Mouse (Mus musculus) MEL (cell line): ENCODE results near the gene Acoxl. TPM values are rescaled to one million over a fixed set of nuclear protein-coding genes. Genes with fewer than 3 reads are reported as not detected.
A peak's percentile ranks its signal among the peaks of the same experiment; 100 is the strongest.
"Not testable (repeated sequence)": the region's sequence is repeated elsewhere in the genome, so short reads cannot be mapped to it uniquely, and the experiment has no call there.

Experiments used
- DNase-seq: peaks from one replicate; pipeline ENCODE4 v3.0.0; 2011; ENCODE audit warnings: low read depth, low spot score
- H3K27ac ChIP-seq: 2 replicates; pipeline ENCODE4 v1.5.1; 2012; ENCODE audit warnings: low read depth, mild to moderate bottlenecking, control low read depth, low read length, moderate library complexity; ENCODE audit not compliant: control insufficient read depth
- H3K27me3 ChIP-seq, 2 experiments: fragments of 150-350 bp in 1 of 2; sonication (generic) in 1 of 2; 2 replicates each; pipeline ENCODE4 v1.6.1; 2012; ENCODE audit warnings: low read length in 2 of 2, mild to moderate bottlenecking in 2 of 2, improper control_type of control experiment in 1 of 2, moderate library complexity in 1 of 2; ENCODE audit not compliant: insufficient read depth in 2 of 2, control insufficient read depth in 1 of 2
- H3K36me3 ChIP-seq, 2 experiments: 2 replicates each; pipeline ENCODE4 v1.6.1; 2012 to 2014; ENCODE audit warnings: low read length in 2 of 2, improper control_type of control experiment in 1 of 2, inconsistent platforms in 1 of 2, mild to moderate bottlenecking in 1 of 2; ENCODE audit not compliant: insufficient read depth in 2 of 2, control insufficient read depth in 1 of 2
- H3K4me1 ChIP-seq, 2 experiments: fragments of 150-350 bp in 1 of 2; sonication (generic) in 1 of 2; 2 replicates each; pipeline ENCODE4 v1.6.1; 2012; ENCODE audit warnings: low read length in 2 of 2, improper control_type of control experiment in 1 of 2, mild to moderate bottlenecking in 1 of 2; ENCODE audit not compliant: insufficient read depth in 2 of 2, control insufficient read depth in 1 of 2
- H3K4me3 ChIP-seq, 2 experiments: fragments of 150-350 bp in 1 of 2; sonication (generic) in 1 of 2; 2 replicates each; pipeline ENCODE4 v1.5.1; 2012; ENCODE audit warnings: low read depth in 2 of 2, low read length in 2 of 2, mild to moderate bottlenecking in 2 of 2, moderate library complexity in 2 of 2, control low read depth in 1 of 2, improper control_type of control experiment in 1 of 2; ENCODE audit not compliant: control insufficient read depth in 1 of 2, insufficient read depth in 1 of 2
- H3K79me2 ChIP-seq: 2 replicates; pipeline ENCODE4 v1.6.1; 2012; ENCODE audit warnings: mild to moderate bottlenecking, low read length, moderate library complexity; ENCODE audit not compliant: control insufficient read depth, poor library complexity, insufficient read depth
- H3K9ac ChIP-seq: 2 replicates; pipeline ENCODE4 v1.6.1; 2012; ENCODE audit warnings: low read depth, mild to moderate bottlenecking, control low read depth, low read length, moderate library complexity; ENCODE audit not compliant: control insufficient read depth, poor library complexity, severe bottlenecking
- H3K9me3 ChIP-seq: fragments of 150-350 bp; sonication (generic); replicated peaks from 2 replicates; pipeline ENCODE4 v1.6.1; 2012; ENCODE audit warnings: mild to moderate bottlenecking, low read length, improper control_type of control experiment, moderate library complexity; ENCODE audit not compliant: insufficient read depth
- BHLHE40 ChIP-seq: IDR thresholded peaks from 2 replicates; pipeline ENCODE4 v1.6.1; 2012; ENCODE audit warnings: low read depth, mild to moderate bottlenecking, inconsistent platforms, low read length, improper control_type of control experiment, borderline replicate concordance
- E2F4 ChIP-seq: IDR thresholded peaks from 2 replicates; pipeline ENCODE4 v1.6.1; 2011; ENCODE audit warnings: low read depth, low read length, improper control_type of control experiment, borderline replicate concordance
- EP300 ChIP-seq, 2 experiments: IDR thresholded peaks; 2 replicates each; pipeline ENCODE4 v1.6.1; 2011; ENCODE audit warnings: improper control_type of control experiment in 2 of 2, low read length in 2 of 2, low read depth in 1 of 2, mild to moderate bottlenecking in 1 of 2
- ETS1 ChIP-seq: IDR thresholded peaks from 2 replicates; pipeline ENCODE4 v1.6.1; 2012; ENCODE audit warnings: low read depth, mild to moderate bottlenecking, inconsistent platforms, low read length, improper control_type of control experiment, moderate library complexity
- MAFK ChIP-seq: IDR thresholded peaks from 2 replicates; pipeline ENCODE4 v1.6.1; 2011; ENCODE audit warnings: low read depth, mild to moderate bottlenecking, low read length, improper control_type of control experiment, borderline replicate concordance
- MAX ChIP-seq: IDR thresholded peaks from 2 replicates; pipeline ENCODE4 v1.6.1; 2011; ENCODE audit warnings: low read length, improper control_type of control experiment
- MXI1 ChIP-seq: IDR thresholded peaks from 2 replicates; pipeline ENCODE4 v1.6.1; 2011; ENCODE audit warnings: mild to moderate bottlenecking, low read depth, low read length, improper control_type of control experiment
- MYB ChIP-seq: IDR thresholded peaks from 2 replicates; pipeline ENCODE4 v1.6.1; 2011; ENCODE audit warnings: mild to moderate bottlenecking, low read depth, low read length, improper control_type of control experiment
- NELFE ChIP-seq: IDR thresholded peaks from 2 replicates; pipeline ENCODE4 v1.6.1; 2011; ENCODE audit warnings: low read depth, low read length, improper control_type of control experiment
- NRF1 ChIP-seq: IDR thresholded peaks from 2 replicates; pipeline ENCODE4 v1.6.1; 2014; ENCODE audit warnings: low read depth, mild to moderate bottlenecking, inconsistent platforms, low read length, improper control_type of control experiment, moderate library complexity; ENCODE audit not compliant: poor library complexity, insufficient read depth, severe bottlenecking
- POLR2A ChIP-seq, 2 experiments: IDR thresholded peaks; 2 replicates each; pipeline ENCODE4 v1.6.1; 2011 to 2012; ENCODE audit warnings: low read length in 2 of 2, mild to moderate bottlenecking in 2 of 2, control low read depth in 1 of 2, improper control_type of control experiment in 1 of 2, low read depth in 1 of 2, moderate library complexity in 1 of 2; ENCODE audit not compliant: control insufficient read depth in 1 of 2, insufficient read depth in 1 of 2, poor library complexity in 1 of 2
- RAD21 ChIP-seq: IDR thresholded peaks from 2 replicates; pipeline ENCODE4 v1.6.1; 2011; ENCODE audit warnings: mild to moderate bottlenecking, low read depth, low read length, improper control_type of control experiment
- RCOR1 ChIP-seq: IDR thresholded peaks from 2 replicates; pipeline ENCODE4 v1.6.1; 2012; ENCODE audit warnings: low read depth, mild to moderate bottlenecking, inconsistent platforms, low read length, improper control_type of control experiment
- SIN3A ChIP-seq: IDR thresholded peaks from 2 replicates; pipeline ENCODE4 v1.6.1; 2012; ENCODE audit warnings: low read length, improper control_type of control experiment, inconsistent platforms
- SMC3 ChIP-seq: IDR thresholded peaks from 2 replicates; pipeline ENCODE4 v1.6.1; 2011; ENCODE audit warnings: low read depth, low read length, improper control_type of control experiment
- TAL1 ChIP-seq: IDR thresholded peaks from 2 replicates; pipeline ENCODE4 v1.6.1; 2012; ENCODE audit warnings: mild to moderate bottlenecking, inconsistent platforms, low read length, moderate library complexity, mixed read lengths
- TBP ChIP-seq: IDR thresholded peaks from 2 replicates; pipeline ENCODE4 v1.8.0; 2011; ENCODE audit warnings: low read depth, low read length, improper control_type of control experiment
- TCF12 ChIP-seq: IDR thresholded peaks from 2 replicates; pipeline ENCODE4 v1.6.1; 2014; ENCODE audit warnings: low read depth, mild to moderate bottlenecking, inconsistent platforms, low read length, improper control_type of control experiment, moderate library complexity
- USF1 ChIP-seq: IDR thresholded peaks from 2 replicates; pipeline ENCODE4 v1.6.1; 2014; ENCODE audit warnings: low read depth, mild to moderate bottlenecking, inconsistent platforms, low read length, improper control_type of control experiment, moderate library complexity
- ZC3H11A ChIP-seq: IDR thresholded peaks from 2 replicates; pipeline ENCODE4 v1.6.1; 2012; ENCODE audit warnings: low read depth, mild to moderate bottlenecking, inconsistent platforms, low read length, improper control_type of control experiment
- ZMIZ1 ChIP-seq: IDR thresholded peaks from 2 replicates; pipeline ENCODE4 v1.6.1; 2012; ENCODE audit warnings: low read depth, mild to moderate bottlenecking, inconsistent platforms, low read length, improper control_type of control experiment, moderate library complexity
- polyA plus RNA-seq, 2 experiments: library from polyadenylated mRNA; stranded (reverse) in 1 of 2; unstranded in 1 of 2; fragments of >175 nt in 1 of 2; fragments of >200 nt in 1 of 2; gene quantifications; 2 replicates each; pipeline versions ENCODE4 v1.2.1 to v1.2.4; 2012; ENCODE audit warnings: low replicate concordance in 2 of 2, low read depth in 1 of 2; ENCODE audit not compliant: insufficient read length in 2 of 2, insufficient read depth in 1 of 2, missing spikeins in 1 of 2
- total RNA-seq: library from RNA; depleted of rRNA; stranded (reverse); fragments of 300-350 nt; gene quantifications from 2 replicates; pipeline ENCODE4 v1.2.3, GENCODE M21; 2012

The Acoxl gene
- total and polyA plus RNA-seq, 3 experiments = 0.31 to 0.39 TPM; not detected in 1

DNA sequence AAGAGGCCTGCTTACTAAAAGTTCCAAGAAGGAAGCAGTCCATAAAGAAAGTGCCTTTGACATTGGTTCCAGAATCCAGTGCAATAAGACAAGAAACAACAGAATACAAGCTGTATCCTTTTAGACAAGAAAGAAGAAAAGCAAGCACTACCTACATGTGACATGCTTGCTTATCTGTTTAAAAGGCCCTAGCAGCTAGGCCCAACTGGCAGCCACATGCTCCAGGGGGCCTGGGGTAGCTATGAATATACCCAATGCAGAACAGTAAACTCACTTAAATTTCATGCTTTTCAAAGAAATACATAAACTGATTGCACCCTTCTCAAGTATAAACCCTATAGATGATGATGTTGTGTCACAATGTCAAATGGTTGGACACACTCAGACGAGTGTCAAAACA, 257.4 kb downstream of the Acoxl start:
- Histone ChIP-seq H3K79me2 (no peaks in the 10 kb centered on the region), H3K4me3 (no peak overlapping the region), H3K27ac (no peak overlapping the region), H3K27me3 (no peaks in the 10 kb centered on the region), H3K4me1 (no peaks in the 10 kb centered on the region; a peak in 1 of 4 replicates), H3K9me3 (no peaks in the 10 kb centered on the region), H3K36me3 (no peaks in the 10 kb centered on the region), H3K9ac (no peak overlapping the region)
- DNase-seq = no peak
- no peak for TF ChIP-seq MYB
- no peak for TF ChIP-seq NELFE
- TF ChIP-seq ZC3H11A = no peak
- TF ChIP-seq TAL1 = peak; percentile 37; the same call in 1 of the 2 replicates
- no peak for TF ChIP-seq E2F4
- TF ChIP-seq NRF1 = no peak
- no peak for TF ChIP-seq MAFK
- TF ChIP-seq ZMIZ1 = no peak
- TF ChIP-seq SMC3 = no peak
- peak; percentile 69; the same call in 1 of the 2 replicates for TF ChIP-seq MXI1
- TF ChIP-seq BHLHE40 = no peak
- TF ChIP-seq USF1 = peak; percentile 38; the same call in 1 of the 2 replicates
- TF ChIP-seq TCF12 = peak; percentile 68
- TF ChIP-seq POLR2A (IDR thresholded peaks at IDR 0.05; ENCODE audit: control insufficient read depth in 1 of 2, insufficient read depth in 1 of 2, low read depth in 1 of 2, low read length in 2 of 2, poor library complexity in 1 of 2) = no peak
- no peak for TF ChIP-seq MAX
- TF ChIP-seq ETS1 = peak; percentile 71
- 0 out of 4 replicates have a peak, but pooled peaks of 1 of the 2 experiments have one; percentile 14 for TF ChIP-seq EP300 (IDR thresholded peaks at IDR 0.05; ENCODE audit: low read depth in 1 of 2, low read length in 2 of 2)
- TF ChIP-seq RAD21 = no peak
- TF ChIP-seq TBP = no peak
- no peak for TF ChIP-seq RCOR1
- peak; percentile 37; the same call in 1 of the 2 replicates for TF ChIP-seq SIN3A
- TF ChIP-seq, all 39 proteins: peak for 7

DNA sequence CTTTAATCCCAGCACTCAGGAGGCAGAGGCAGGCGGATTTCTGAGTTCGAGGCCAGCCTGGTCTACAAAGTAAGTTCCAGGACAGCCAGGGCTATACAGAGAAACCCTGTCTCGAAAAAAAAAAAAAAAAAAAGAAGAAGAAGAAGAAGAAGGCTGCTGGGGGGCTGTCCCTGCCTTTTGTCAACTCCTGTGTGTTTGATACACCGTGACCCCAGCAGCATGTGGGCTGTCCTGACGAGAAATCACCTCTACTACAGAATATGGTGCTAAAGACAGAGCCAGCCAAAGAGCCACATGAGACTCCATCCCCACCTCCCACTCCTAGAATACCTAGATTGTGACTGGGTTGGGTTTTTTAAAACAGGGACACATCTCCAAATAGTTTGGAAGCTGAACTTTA, 259.4 kb downstream of the Acoxl start:
- H3K36me3 ChIP-seq, H3K9ac ChIP-seq, H3K9me3 ChIP-seq, DNase-seq, H3K27me3 ChIP-seq, H3K4me1 ChIP-seq, H3K79me2 ChIP-seq, H3K4me3 ChIP-seq, H3K27ac ChIP-seq: not testable (repeated sequence)
